Mouse (Mus musculus) splenic B cell, adult 2 months (primary cell): ENCODE results near the gene Magi2.

Experiments
- DNase-seq: peaks from one replicate; pipeline ENCODE4 v3.0.0-alpha.2; 2011; ENCODE audit warnings: low read depth, low spot score
- H3K27me3 ChIP-seq: 2 replicates; pipeline ENCODE4 v1.6.1; 2012; ENCODE audit warnings: mild to moderate bottlenecking, low read length, moderate library complexity, mixed read lengths; ENCODE audit not compliant: control insufficient read depth, poor library complexity, insufficient read depth, severe bottlenecking
- H3K36me3 ChIP-seq: 2 replicates; pipeline ENCODE4 v1.6.1; 2012; ENCODE audit warnings: mild to moderate bottlenecking, low read length, moderate library complexity, mixed read lengths; ENCODE audit not compliant: control insufficient read depth, poor library complexity, insufficient read depth, severe bottlenecking

Magi2 gene

GRCm38 (mm10) chr5:20373586-20373985 lies 1146.8 kb downstream of the Magi2 start:
- Histone ChIP-seq H3K36me3 (no peaks in the 10 kb centered on the region), H3K27me3 (no peaks in the 10 kb centered on the region)
- no peak for DNase-seq

GRCm38 (mm10) chr5:20378071-20378800 lies 1151.4 kb downstream of the Magi2 start:
- no peaks in the 10 kb centered on the region for H3K27me3 ChIP-seq
- no peak for DNase-seq
- no peaks in the 10 kb centered on the region for H3K36me3 ChIP-seq

GRCm38 (mm10) chr5:20404533-20404932 lies 1177.7 kb downstream of the Magi2 start:
- DNase-seq = no peak
- no peaks in the 10 kb centered on the region for H3K27me3 ChIP-seq
- H3K36me3 ChIP-seq = no peaks in the 10 kb centered on the region

GRCm38 (mm10) chr5:20406626-20407025 lies 1179.8 kb downstream of the Magi2 start:
- Histone ChIP-seq H3K27me3 (no peaks in the 10 kb centered on the region), H3K36me3 (no peaks in the 10 kb centered on the region)
- DNase-seq = no peak

GRCm38 (mm10) chr5:20415320-20415719 lies 1188.5 kb downstream of the Magi2 start:
- DNase-seq = no peak

GRCm38 (mm10) chr5:20417348-20417747 lies 1190.5 kb downstream of the Magi2 start:
- Histone ChIP-seq H3K27me3 (no peaks in the 10 kb centered on the region), H3K36me3 (no peaks in the 10 kb centered on the region)
- no peak for DNase-seq

More at GRCm38 (mm10) chr5:20415320-20415719, 1188.5 kb downstream of the Magi2 start:
- H3K27me3 ChIP-seq = no peaks in the 10 kb centered on the region
- H3K36me3 ChIP-seq = no peaks in the 10 kb centered on the region

- no peak for DNase-seq
- H3K36me3 ChIP-seq = no peaks in the 10 kb centered on the region
- H3K27me3 ChIP-seq = no peaks in the 10 kb centered on the region
These were observed 1205.4 kb downstream of the Magi2 start for GRCm38 (mm10) chr5:20432148-20432813.

GRCm38 (mm10) chr5:20446471-20447174 lies 1219.8 kb downstream of the Magi2 start:
- Histone ChIP-seq H3K36me3 (no peaks in the 10 kb centered on the region), H3K27me3 (no peaks in the 10 kb centered on the region)
- no peak for DNase-seq

- Histone ChIP-seq H3K27me3 (no peaks in the 10 kb centered on the region), H3K36me3 (no peaks in the 10 kb centered on the region)
- DNase-seq = no peak
These were observed 1229.3 kb downstream of the Magi2 start for GRCm38 (mm10) chr5:20456106-20456505.

GRCm38 (mm10) chr5:20457742-20458510 lies 1231.1 kb downstream of the Magi2 start:
- Histone ChIP-seq H3K27me3 (no peaks in the 10 kb centered on the region), H3K36me3 (no peaks in the 10 kb centered on the region)
- no peak for DNase-seq

GRCm38 (mm10) chr5:20461709-20462108 lies 1234.9 kb downstream of the Magi2 start:
- H3K27me3 ChIP-seq = no peaks in the 10 kb centered on the region
- H3K36me3 ChIP-seq = no peaks in the 10 kb centered on the region
- DNase-seq = no peak

GRCm38 (mm10) chr5:20462376-20462775 lies 1235.5 kb downstream of the Magi2 start:
- H3K27me3 ChIP-seq = no peaks in the 10 kb centered on the region
- no peak for DNase-seq
- H3K36me3 ChIP-seq = no peaks in the 10 kb centered on the region

GRCm38 (mm10) chr5:20469721-20470120 lies 1242.9 kb downstream of the Magi2 start:
- no peaks in the 10 kb centered on the region for H3K27me3 ChIP-seq
- H3K36me3 ChIP-seq = no peaks in the 10 kb centered on the region
- no peak for DNase-seq

- DNase-seq = peak; percentile 70
- H3K36me3 ChIP-seq = no peaks in the 10 kb centered on the region
- no peaks in the 10 kb centered on the region for H3K27me3 ChIP-seq
These were observed 1243.6 kb downstream of the Magi2 start for GRCm38 (mm10) chr5:20470466-20470865.
